Mouse (Mus musculus): ENCODE measurements around the gene Cib1. TPM values are rescaled to one million over a fixed set of nuclear protein-coding genes. Genes with fewer than 3 reads are reported as not detected.

The Cib1 gene
- total RNA-seq, 2 experiments from 2014 or later = 18.1 to 22.5 TPM

- DNase-seq = no peak
- intact Hi-C loops (cut with DNase I) = no loop called here
Observed at GRCm38 (mm10) chr7:80241661-80242060, 9.0 kb upstream of the Cib1 start.

- intact Hi-C loops (cut with DNase I) = no loop called here
- no peak for DNase-seq
Observed at GRCm38 (mm10) chr7:80238542-80238941, 5.9 kb upstream of the Cib1 start.

DNA sequence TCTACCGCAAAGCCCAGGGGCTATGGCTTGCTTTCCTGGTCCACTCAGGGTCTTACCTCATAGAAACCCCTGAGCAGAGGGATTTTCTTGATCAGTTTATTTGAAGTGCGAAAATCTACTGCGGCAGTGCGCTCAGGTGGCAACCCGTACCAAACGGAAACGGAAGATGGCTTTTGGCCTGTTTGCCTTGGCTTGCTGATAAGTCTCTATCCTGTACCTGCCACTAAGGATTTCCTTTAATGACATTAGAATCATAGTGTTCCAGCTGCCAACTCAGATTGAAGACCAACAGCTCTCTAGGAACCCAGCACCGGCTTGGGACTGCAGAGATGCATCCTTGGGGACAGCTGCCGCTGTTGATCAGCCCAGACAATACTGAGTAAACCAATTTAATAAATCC, 1.2 kb upstream of the Cib1 start:
- no peak for DNase-seq
- intact Hi-C loops (cut with DNase I) = no loop called here

DNA sequence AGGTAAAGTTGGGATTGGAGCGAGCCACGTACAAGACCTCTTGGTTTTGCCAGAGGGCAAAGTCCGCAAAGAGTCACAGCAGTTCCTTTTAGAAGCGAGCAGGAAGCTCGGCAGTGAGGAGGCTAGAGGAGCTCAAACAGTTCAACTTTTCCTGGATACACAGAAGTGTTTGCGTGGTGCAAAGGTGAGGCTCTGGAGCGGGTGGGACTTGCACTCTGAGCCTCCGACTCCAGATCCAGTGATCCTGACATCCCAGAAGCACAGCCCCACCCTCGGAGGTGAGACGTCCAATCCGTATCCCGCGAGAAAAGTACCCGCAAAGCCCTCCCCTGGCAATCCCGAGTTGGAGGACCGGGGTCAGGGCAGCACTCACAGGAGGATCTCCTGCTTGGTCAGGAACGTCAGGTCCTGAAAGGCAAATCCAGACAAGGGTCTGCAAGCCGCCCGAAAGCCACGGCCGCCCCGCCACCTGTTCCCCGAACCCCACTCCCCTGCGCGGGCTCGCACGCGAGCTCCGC, 583 bp downstream of the Cib1 start:
- intact Hi-C loops (cut with DNase I) = no loop called here
- no peak for DNase-seq

- intact Hi-C loops (cut with DNase I) = no loop called here
- no peak for DNase-seq
Observed at GRCm38 (mm10) chr7:80230196-80230595, 2.4 kb downstream of the Cib1 start.

GRCm38 (mm10) chr7:80227065-80227464, 5.5 kb downstream of the Cib1 start:
- DNase-seq = no peak
- intact Hi-C loops (cut with DNase I) = no loop called here

GRCm38 (mm10) chr7:80221179-80221750, 11.3 kb downstream of the Cib1 start:
- intact Hi-C loops (cut with DNase I) = no loop called here
- no peak for DNase-seq

DNA sequence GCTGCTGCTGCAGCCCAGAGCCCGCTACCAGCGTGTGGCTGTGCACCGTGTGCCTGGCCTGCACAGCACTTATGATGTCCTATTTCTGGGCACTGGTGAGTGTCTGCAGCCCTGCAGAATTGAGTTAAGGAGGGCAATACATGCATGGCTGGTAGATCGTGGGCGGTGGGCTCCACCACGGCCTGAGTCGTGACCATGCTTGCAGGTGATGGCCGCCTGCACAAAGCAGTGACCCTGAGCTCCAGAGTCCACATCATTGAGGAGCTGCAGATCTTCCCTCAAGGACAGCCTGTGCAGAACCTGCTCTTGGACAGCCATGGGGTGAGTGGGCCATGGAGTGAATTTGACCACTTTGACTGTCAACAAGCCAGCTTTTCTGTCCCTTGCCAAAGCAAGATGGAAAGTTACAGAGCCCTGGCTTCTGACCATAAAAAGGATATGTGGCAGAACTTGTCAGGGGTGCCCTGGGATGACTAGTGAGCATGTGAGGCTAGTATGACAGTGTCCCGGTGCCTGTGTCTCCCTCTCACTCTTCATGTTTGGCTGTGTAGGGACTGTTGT, 12.3 kb downstream of the Cib1 start:
- no peak for DNase-seq
- intact Hi-C loops (cut with DNase I) = no loop called here

- no peak for DNase-seq
- intact Hi-C loops (cut with DNase I) = loop anchor here (5.0 to 10.0 kb wide), 2 partner anchors 61 to 194 kb away; partner anchors contain the start of gene Zfp710
Observed at GRCm38 (mm10) chr7:80218666-80219065, 13.9 kb downstream of the Cib1 start.

DNA sequence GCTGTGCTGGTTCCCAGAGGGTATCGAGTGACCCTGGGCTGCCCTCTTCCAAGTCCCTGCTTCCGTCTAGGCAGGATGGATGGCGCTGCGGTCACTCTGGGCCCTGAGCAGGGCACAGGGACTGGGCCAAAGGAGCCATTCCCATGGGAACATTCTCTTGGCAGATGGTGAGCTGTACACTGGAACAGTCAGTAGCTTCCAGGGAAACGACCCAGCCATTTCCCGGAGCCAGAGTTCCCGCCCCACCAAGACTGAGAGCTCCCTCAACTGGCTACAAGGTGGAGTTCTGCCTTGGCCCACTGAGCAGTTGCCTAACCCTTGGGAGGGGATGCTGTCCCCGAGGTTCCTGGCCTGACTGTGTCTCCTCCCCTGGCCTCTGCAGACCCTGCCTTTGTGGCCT, 16.0 kb downstream of the Cib1 start:
- intact Hi-C loops (cut with DNase I) = loop anchor here (5.0 to 10.0 kb wide), 2 partner anchors 59 to 192 kb away; partner anchors contain the start of gene Zfp710
- DNase-seq = peak; percentile 60 to 74

- DNase-seq = peak; percentile 82 to 89
Observed at GRCm38 (mm10) chr7:80215398-80215797, 17.2 kb downstream of the Cib1 start.

DNA sequence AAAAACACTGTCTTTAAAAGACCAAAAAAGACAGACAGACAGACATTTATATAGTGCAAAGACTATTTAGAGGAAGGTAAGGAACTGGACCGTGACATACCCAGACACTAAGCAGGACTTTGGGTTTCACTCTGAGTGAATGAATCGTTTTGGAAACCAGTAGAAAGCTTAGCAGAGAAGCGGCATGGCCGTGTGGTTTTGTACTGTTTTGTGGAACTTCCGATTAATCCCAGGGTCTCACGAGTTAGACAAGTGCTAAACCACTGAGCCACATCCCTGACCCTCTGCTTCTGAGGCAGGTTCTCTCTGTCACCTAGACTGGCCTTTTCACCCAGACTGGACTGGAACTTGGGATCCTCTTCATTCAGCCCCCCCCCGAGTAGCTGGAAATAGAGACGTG, 18.2 kb downstream of the Cib1 start:
- no peak for DNase-seq
- intact Hi-C loops (cut with DNase I) = loop anchor here (10.0 kb wide), 1 partner anchor 190 kb away; the partner anchor contains the start of gene Zfp710

More at GRCm38 (mm10) chr7:80215398-80215797, 17.2 kb downstream of the Cib1 start:
- intact Hi-C loops (cut with DNase I) = loop anchor here (1.0 to 10.0 kb wide), 3 partner anchors 58 to 191 kb away; partner anchors contain the start of gene Zfp710

GRCm38 (mm10) chr7:80213604-80214003, 19.0 kb downstream of the Cib1 start:
- intact Hi-C loops (cut with DNase I) = loop anchor here (10.0 kb wide), 1 partner anchor 189 kb away; the partner anchor contains the start of gene Zfp710
- DNase-seq = no peak

DNA sequence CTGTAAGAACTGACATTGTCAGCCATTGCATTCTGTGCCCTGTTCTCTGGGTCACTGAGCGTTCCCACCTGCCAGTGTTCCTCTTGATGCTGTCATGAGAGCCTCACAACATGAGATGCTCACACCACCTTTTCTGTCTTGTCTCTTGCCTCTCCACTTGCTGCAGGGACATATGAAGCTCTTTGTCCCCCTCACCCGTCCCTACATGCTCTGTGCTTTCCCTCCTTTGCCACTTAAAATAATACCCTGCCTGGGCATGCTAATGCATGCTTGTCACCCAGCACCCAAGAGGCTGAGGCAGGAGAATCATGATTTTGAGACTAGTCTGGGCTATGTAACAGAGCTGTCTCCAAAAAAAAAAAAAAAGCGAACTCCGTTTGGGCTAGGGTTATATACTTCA, 21.6 kb downstream of the Cib1 start:
- intact Hi-C loops (cut with DNase I) = loop anchor here (10.0 kb wide), 1 partner anchor 186 kb away; the partner anchor contains the start of gene Zfp710
- DNase-seq = no peak

DNA sequence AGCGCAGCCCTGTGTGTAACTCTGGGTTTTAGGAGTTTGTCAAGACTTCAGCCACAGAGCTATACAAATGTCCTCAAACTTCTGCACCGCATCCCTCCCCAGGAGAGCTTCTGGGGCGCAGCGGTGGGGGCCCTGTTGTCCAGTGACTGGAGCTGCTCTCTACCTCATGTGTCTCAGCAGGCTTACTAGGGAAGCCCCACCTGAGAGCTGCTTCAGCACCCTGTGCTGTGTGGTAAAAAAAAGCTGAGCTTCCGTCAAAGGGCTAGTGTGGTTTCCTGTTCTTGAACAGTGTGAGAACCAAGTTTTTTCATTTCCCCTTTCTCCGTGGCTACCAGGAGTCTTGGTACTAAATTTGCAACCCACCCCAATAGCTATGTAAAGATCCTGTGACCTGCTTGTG, 22.9 kb downstream of the Cib1 start:
- intact Hi-C loops (cut with DNase I) = loop anchor here (10.0 kb wide), 1 partner anchor 185 kb away; the partner anchor contains the start of gene Zfp710
- no peak for DNase-seq

DNA sequence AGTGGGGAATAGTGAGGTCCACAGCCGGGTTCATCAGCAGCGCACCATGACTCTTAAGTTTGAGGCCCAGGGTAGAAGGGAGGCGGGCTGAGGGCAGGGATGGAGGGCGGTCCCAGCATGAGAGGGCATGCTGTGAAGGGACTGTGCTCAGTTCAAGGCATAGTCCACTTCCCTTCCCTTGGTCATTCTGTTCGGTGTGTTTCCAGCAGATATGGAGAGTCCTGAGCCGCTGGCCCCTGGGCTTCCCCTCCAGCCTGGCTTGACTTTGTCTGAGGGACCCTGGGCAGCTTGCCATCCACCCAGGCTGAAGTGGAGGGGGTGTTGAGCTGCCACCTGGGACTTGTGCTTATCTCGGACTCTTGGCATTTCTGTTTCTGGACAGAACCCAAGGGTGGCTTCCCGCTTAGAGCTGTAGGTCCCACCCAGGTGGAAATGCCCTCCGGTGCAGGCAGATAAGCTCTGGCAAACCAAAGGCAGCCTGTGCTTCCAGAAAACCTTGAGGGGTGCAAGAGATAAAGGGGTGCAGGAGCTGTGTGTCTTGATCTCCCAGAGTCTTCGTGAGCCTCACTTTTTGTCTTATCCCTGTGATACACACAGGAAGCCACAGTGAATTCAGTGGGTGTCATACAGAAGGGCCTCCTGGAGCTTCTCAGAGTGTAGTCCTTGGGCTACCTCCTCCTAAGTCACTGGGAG, 23.7 kb downstream of the Cib1 start:
- intact Hi-C loops (cut with DNase I) = no loop called here
- DNase-seq = peak; percentile 60 to 70

DNA sequence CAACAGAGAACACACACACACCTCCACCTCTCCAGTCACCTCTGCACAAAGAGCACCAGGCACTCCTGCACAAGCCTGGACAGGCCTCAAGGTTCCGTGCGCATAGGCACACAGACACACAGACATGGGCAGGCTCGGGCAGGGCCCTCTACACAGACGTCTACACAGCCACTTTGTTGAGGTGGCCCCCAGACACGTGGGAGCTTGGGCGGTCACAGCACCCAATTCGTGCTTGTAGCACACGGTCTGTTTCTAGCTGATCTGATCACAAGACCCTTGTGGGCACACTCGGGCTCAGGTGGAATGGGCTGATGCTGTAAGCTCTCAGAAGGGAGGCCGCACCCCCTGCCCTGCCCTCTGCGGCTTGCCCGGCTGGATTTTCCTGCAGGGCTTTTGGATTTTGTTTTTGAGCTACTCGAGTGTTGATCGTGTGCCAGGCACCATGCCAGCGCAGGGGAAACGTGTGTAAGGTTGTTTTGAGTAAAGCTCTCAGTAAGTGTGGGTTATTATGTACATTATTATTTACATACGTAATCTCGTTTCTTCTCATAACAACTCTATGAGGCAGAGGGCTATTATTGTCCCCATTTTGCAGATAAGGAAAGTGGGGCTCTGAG, 24.5 kb downstream of the Cib1 start:
- no peak for DNase-seq
- intact Hi-C loops (cut with DNase I) = no loop called here

DNA sequence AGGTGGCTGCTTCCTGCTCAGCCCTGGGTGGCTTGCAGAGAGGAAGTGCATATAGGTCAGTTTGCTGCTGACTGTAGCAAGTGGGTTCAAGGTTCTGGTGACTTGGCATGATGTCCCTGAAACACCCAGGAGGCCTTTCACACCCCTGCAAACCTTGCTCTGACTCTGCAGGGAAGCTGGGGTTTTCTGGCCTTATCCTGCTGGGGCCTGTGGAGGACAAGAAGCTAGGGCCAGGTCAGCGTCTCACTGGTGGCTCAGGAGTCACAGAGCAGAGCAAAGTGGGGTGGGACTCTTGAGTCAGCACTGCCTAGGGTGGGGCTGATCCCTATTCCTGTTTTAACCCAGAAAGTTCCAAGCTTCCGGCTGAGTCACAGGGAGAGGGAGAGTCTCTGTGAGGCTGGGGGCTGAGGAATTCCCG, 25.3 kb downstream of the Cib1 start:
- intact Hi-C loops (cut with DNase I) = no loop called here
- DNase-seq = no peak

- no peak for DNase-seq
- intact Hi-C loops (cut with DNase I) = no loop called here
Observed at GRCm38 (mm10) chr7:80205705-80206589, 26.7 kb downstream of the Cib1 start.

DNA sequence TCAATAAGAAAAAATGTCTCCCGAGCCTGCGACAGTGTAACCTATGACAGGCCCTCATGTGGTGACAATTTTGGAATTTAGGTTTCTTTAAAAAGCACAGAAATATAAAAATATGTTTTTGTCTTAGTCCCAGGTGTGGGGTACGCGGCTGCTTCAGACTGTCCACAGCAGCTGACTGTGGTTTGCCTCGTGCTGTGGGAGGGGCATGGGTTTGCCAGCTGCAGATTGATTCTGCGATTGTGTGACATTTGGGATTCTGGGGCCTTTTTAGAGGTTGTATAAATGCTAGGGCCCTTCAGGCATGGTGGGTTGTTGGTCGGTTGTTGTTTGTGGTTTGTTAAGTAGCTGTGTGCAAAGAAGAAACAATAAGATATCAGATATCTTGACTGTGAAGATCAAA, 27.7 kb downstream of the Cib1 start:
- intact Hi-C loops (cut with DNase I) = no loop called here

More for the DNA sequence above, 27.7 kb downstream of the Cib1 start:
- DNase-seq = no peak

Measured in heart, postnatal 14 days (tissue).